Mouse (Mus musculus): ENCODE measurements around the gene Txndc11. TPM values are rescaled to one million over a fixed set of nuclear protein-coding genes. Genes with fewer than 3 reads are reported as not detected.

The Txndc11 gene
- polyA plus RNA-seq, 1 experiment from 2014 or later: 35.1 TPM

DNA sequence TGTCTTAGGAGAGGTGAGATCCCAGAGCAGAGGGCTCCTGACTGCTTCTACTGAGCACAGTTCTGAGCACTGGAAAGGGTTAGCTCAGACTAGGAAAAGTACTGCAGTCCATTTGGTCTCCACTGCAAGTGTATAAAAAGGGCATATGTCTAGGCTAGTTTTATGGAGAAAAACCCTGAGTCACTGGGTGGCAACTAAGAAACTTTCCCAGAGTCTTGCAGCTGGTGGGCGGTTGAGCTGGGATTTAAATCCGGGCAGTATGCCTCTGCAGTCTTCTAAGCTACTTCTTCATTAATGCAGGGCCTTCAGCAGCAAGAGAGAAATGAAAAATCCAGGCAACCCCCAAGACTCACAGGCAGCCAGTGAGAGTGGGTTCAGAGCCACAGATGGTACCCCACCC, 84.2 kb downstream of the Txndc11 start:
- H3K9ac ChIP-seq (replicated peaks; ENCODE audit: low read depth, low read length): no peak overlapping the region
- H3K27me3 ChIP-seq (ENCODE audit: control insufficient read depth, insufficient read depth, low read length): no peaks in the 10 kb centered on the region
- H3K36me3 ChIP-seq (ENCODE audit: control insufficient read depth, insufficient read depth, low read length): no peaks in the 10 kb centered on the region
- no peak for ATAC-seq (ENCODE audit: insufficient number of reproducible peaks, insufficient read depth, low FRiP score, low read depth)
- H3K27ac ChIP-seq (ENCODE audit: low read length): no peak overlapping the region
- no peaks in the 10 kb centered on the region for H3K4me1 ChIP-seq (ENCODE audit: control insufficient read depth, insufficient read depth, low read length)
- no peaks in the 10 kb centered on the region for H3K9me3 ChIP-seq (ENCODE audit: control insufficient read depth, low read depth, low read length)
- WGBS: 87% methylated on average over 2 of the region's 2 CpGs
- H3K4me2 ChIP-seq (replicated peaks; ENCODE audit: low read depth, low read length): no peak overlapping the region
- H3K4me3 ChIP-seq (ENCODE audit: low read depth, low read length): no peak overlapping the region

- Histone ChIP-seq H3K27ac (ENCODE audit: low read length) (no peak overlapping the region), H3K4me2 (replicated peaks; ENCODE audit: low read depth, low read length) (no peak overlapping the region), H3K36me3 (ENCODE audit: control insufficient read depth, insufficient read depth, low read length) (no peaks in the 10 kb centered on the region)
Observed at GRCm38 (mm10) chr16:11047130-11047529, 87.3 kb downstream of the Txndc11 start.

DNA sequence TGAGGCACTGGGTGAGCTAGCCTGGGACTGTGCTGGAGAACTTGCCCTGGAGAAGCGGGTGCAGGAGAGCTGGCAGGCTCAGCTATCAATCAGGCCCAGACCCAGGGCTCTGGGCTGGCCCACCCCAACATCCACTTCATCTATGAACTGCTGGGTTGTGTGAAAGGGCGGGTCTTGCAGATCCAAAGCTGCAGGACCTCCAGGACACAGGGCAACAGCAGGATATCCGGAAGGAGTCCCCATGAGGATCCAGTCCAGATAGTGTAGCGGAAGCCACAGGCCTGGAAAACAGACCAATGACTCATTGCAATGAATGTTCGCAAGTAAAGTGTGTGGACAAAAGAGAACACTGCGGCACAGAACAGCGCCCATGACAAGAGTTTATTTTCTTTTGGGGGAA, 88.0 kb downstream of the Txndc11 start:
- Histone ChIP-seq H3K4me1 (ENCODE audit: control insufficient read depth, insufficient read depth, low read length) (no peaks in the 10 kb centered on the region), H3K4me3 (ENCODE audit: low read depth, low read length) (no peak overlapping the region), H3K36me3 (ENCODE audit: control insufficient read depth, insufficient read depth, low read length) (no peaks in the 10 kb centered on the region), H3K27ac (ENCODE audit: low read length) (no peak overlapping the region), H3K9ac (replicated peaks; ENCODE audit: low read depth, low read length) (no peak overlapping the region), H3K9me3 (ENCODE audit: control insufficient read depth, low read depth, low read length) (no peaks in the 10 kb centered on the region), H3K27me3 (ENCODE audit: control insufficient read depth, insufficient read depth, low read length) (no peaks in the 10 kb centered on the region), H3K4me2 (replicated peaks; ENCODE audit: low read depth, low read length) (no peak overlapping the region)
- no peak for ATAC-seq (ENCODE audit: insufficient number of reproducible peaks, insufficient read depth, low FRiP score, low read depth)
- 78% methylated on average over 7 of the region's 7 CpGs for WGBS

More at GRCm38 (mm10) chr16:11047130-11047529, 87.3 kb downstream of the Txndc11 start:
- ATAC-seq (ENCODE audit: insufficient number of reproducible peaks, insufficient read depth, low FRiP score, low read depth): no peak
- Histone ChIP-seq H3K4me3 (ENCODE audit: low read depth, low read length) (no peak overlapping the region), H3K9ac (replicated peaks; ENCODE audit: low read depth, low read length) (no peak overlapping the region), H3K4me1 (ENCODE audit: control insufficient read depth, insufficient read depth, low read length) (no peaks in the 10 kb centered on the region), H3K27me3 (ENCODE audit: control insufficient read depth, insufficient read depth, low read length) (no peaks in the 10 kb centered on the region), H3K9me3 (ENCODE audit: control insufficient read depth, low read depth, low read length) (no peaks in the 10 kb centered on the region)
- WGBS: 79% methylated on average over 7 of the region's 7 CpGs

GRCm38 (mm10) chr16:11043239-11043638, 91.2 kb downstream of the Txndc11 start:
- 84% methylated on average over 5 of the region's 5 CpGs for WGBS
- Histone ChIP-seq H3K4me2 (replicated peaks; ENCODE audit: low read depth, low read length) (no peak overlapping the region), H3K4me3 (ENCODE audit: low read depth, low read length) (no peak overlapping the region), H3K27ac (ENCODE audit: low read length) (no peak overlapping the region), H3K9ac (replicated peaks; ENCODE audit: low read depth, low read length) (no peak overlapping the region), H3K9me3 (ENCODE audit: control insufficient read depth, low read depth, low read length) (no peaks in the 10 kb centered on the region), H3K27me3 (ENCODE audit: control insufficient read depth, insufficient read depth, low read length) (no peaks in the 10 kb centered on the region), H3K4me1 (ENCODE audit: control insufficient read depth, insufficient read depth, low read length) (no peaks in the 10 kb centered on the region), H3K36me3 (ENCODE audit: control insufficient read depth, insufficient read depth, low read length) (no peaks in the 10 kb centered on the region)
- ATAC-seq (ENCODE audit: insufficient number of reproducible peaks, insufficient read depth, low FRiP score, low read depth): no peak

DNA sequence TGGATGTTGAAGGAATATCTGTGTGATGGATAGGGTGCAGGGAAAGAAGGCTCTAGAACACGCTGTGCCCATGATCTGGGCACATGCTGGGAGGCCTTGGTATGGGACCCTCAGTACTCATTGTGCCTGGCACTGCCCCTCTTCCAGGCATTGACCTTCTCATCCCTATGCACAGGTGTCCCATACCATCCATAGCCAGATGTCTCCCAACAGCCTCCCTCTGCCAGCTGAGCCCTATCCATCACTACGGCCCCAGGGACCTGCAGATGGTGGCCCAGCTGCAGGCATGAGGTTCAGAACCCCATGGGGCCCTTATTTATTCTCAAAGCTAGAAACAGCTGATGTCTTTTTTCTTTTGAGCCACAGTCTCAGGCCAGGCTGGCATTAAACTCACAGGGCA, 93.8 kb downstream of the Txndc11 start:
- Histone ChIP-seq H3K36me3 (ENCODE audit: control insufficient read depth, insufficient read depth, low read length) (no peaks in the 10 kb centered on the region), H3K27ac (ENCODE audit: low read length) (no peak overlapping the region), H3K4me2 (replicated peaks; ENCODE audit: low read depth, low read length) (no peak overlapping the region), H3K9me3 (ENCODE audit: control insufficient read depth, low read depth, low read length) (no peaks in the 10 kb centered on the region), H3K9ac (replicated peaks; ENCODE audit: low read depth, low read length) (no peak overlapping the region), H3K27me3 (ENCODE audit: control insufficient read depth, insufficient read depth, low read length) (no peaks in the 10 kb centered on the region), H3K4me1 (ENCODE audit: control insufficient read depth, insufficient read depth, low read length) (0 out of 2 replicates have a peak, but pooled peaks cover 2% of the 10 kb centered on the region), H3K4me3 (ENCODE audit: low read depth, low read length) (no peak overlapping the region)
- no peak for ATAC-seq (ENCODE audit: insufficient number of reproducible peaks, insufficient read depth, low FRiP score, low read depth)
- WGBS: 78% methylated on average over 2 of the region's 2 CpGs

- Histone ChIP-seq H3K4me2 (replicated peaks; ENCODE audit: low read depth, low read length) (no peak overlapping the region), H3K27ac (ENCODE audit: low read length) (no peak overlapping the region), H3K4me3 (ENCODE audit: low read depth, low read length) (no peak overlapping the region), H3K9ac (replicated peaks; ENCODE audit: low read depth, low read length) (no peak overlapping the region), H3K27me3 (ENCODE audit: control insufficient read depth, insufficient read depth, low read length) (no peaks in the 10 kb centered on the region), H3K9me3 (ENCODE audit: control insufficient read depth, low read depth, low read length) (no peaks in the 10 kb centered on the region), H3K36me3 (ENCODE audit: control insufficient read depth, insufficient read depth, low read length) (no peaks in the 10 kb centered on the region), H3K4me1 (ENCODE audit: control insufficient read depth, insufficient read depth, low read length) (0 out of 2 replicates have a peak, but pooled peaks cover 2% of the 10 kb centered on the region)
- ATAC-seq (ENCODE audit: insufficient number of reproducible peaks, insufficient read depth, low FRiP score, low read depth): peak; percentile 64; the same call in 1 of the 2 replicates
- WGBS: 28% methylated on average over 15 of the region's 15 CpGs
Observed at GRCm38 (mm10) chr16:11035790-11036431, 98.5 kb downstream of the Txndc11 start.

DNA sequence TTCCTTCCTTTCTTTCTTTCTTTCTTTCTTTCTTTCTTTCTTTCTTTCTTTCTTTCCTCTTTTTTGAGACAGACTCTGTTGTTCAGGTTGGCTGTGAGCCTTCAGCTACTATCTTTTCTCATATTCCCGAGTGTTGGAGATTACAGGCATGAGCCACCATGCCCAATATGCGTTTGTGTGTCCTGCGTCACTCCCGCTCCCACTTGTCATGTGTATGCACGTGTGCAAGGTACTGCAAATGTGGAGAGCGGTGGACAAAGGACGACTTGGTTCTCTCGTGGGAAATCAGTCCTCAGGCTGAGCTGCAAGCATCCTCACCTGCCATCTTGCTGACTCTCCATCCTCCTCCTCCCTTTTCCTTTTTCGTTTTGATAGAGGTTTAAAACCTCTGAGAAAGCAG, 99.2 kb downstream of the Txndc11 start:
- Histone ChIP-seq H3K27ac (ENCODE audit: low read length) (no peak overlapping the region), H3K4me3 (ENCODE audit: low read depth, low read length) (no peak overlapping the region), H3K27me3 (ENCODE audit: control insufficient read depth, insufficient read depth, low read length) (no peaks in the 10 kb centered on the region), H3K4me1 (ENCODE audit: control insufficient read depth, insufficient read depth, low read length) (0 out of 2 replicates have a peak, but pooled peaks cover 2% of the 10 kb centered on the region), H3K9me3 (ENCODE audit: control insufficient read depth, low read depth, low read length) (no peaks in the 10 kb centered on the region), H3K9ac (replicated peaks; ENCODE audit: low read depth, low read length) (no peak overlapping the region), H3K36me3 (ENCODE audit: control insufficient read depth, insufficient read depth, low read length) (no peaks in the 10 kb centered on the region), H3K4me2 (replicated peaks; ENCODE audit: low read depth, low read length) (no peak overlapping the region)
- 89% methylated on average over 9 of the region's 9 CpGs for WGBS
- ATAC-seq (ENCODE audit: insufficient number of reproducible peaks, insufficient read depth, low FRiP score, low read depth): no peak

GRCm38 (mm10) chr16:11034193-11034803, 100.2 kb downstream of the Txndc11 start:
- 0 out of 2 replicates have a peak, but pooled peaks cover 2% of the 10 kb centered on the region for H3K4me1 ChIP-seq (ENCODE audit: control insufficient read depth, insufficient read depth, low read length)
- 7% methylated on average over 4 of the region's 4 CpGs for WGBS
- no peaks in the 10 kb centered on the region for H3K36me3 ChIP-seq (ENCODE audit: control insufficient read depth, insufficient read depth, low read length)
- no peak overlapping the region for H3K27ac ChIP-seq (ENCODE audit: low read length)
- ATAC-seq (ENCODE audit: insufficient number of reproducible peaks, insufficient read depth, low FRiP score, low read depth): peak; percentile 75
- no peaks in the 10 kb centered on the region for H3K9me3 ChIP-seq (ENCODE audit: control insufficient read depth, low read depth, low read length)
- H3K4me3 ChIP-seq (ENCODE audit: low read depth, low read length): no peak overlapping the region
- H3K4me2 ChIP-seq (replicated peaks; ENCODE audit: low read depth, low read length): no peak overlapping the region
- H3K27me3 ChIP-seq (ENCODE audit: control insufficient read depth, insufficient read depth, low read length): no peaks in the 10 kb centered on the region
- no peak overlapping the region for H3K9ac ChIP-seq (replicated peaks; ENCODE audit: low read depth, low read length)
